Mouse (Mus musculus): ENCODE measurements around the gene H2afj. TPM values are rescaled to one million over a fixed set of nuclear protein-coding genes. Genes with fewer than 3 reads are reported as not detected.

Gene H2afj
- polyA plus RNA-seq, 1 experiment from 2014 or later: 111 TPM

- POLR2A ChIA-PET: no interaction called here
- H3K27me3 ChIP-seq: no peaks in the 10 kb centered on the region
- ATAC-seq: no peak
- no peak for TF ChIP-seq CTCF (IDR thresholded peaks at IDR 0.05)
- CTCF ChIA-PET: interaction anchor here (0.8 to 1.5 kb wide), 6 partner anchors 8 to 125 kb away, joined by 3 to 5 read pairs (median 4); no protein-coding TSS in a partner anchor
- no peak for DNase-seq (ENCODE audit: low read depth, low spot score)
- in situ Hi-C loops (cut with MboI; ENCODE audit: low pct_unique_long_range_greater_than_20kb): loop anchor here (10.0 kb wide), 1 partner anchor 320 kb away; the partner anchor contains the start of gene Rerg
Measured at GRCm38 (mm10) chr6:136855183-136855582, 47.1 kb downstream of the H2afj start.

DNA sequence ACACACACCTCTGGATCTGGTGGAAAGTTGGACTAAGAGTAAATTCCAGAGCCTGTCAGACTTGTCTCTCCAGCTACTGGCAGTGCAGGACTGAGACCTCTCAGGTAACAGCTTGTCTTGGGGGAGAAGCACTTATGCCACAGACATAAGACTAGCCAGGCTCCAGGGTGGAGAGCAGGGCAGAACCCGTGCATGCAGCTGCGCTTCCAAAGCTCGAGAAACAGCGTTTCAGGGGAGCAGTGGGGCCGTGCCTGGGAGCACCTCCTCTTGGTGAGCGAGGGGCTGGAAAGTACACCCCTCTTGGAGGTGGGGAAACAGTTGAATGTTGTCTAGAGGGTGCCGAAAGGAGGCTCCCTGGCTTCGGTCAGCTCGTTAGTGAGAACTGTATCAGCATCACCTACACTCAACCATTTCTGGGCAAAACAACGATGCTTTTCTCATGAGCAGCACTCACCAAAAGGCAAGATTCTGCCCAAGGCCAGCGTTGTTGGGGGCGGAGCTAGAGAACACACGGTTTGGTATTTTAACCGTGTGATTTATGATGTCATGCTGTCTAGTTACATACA is 48.1 kb downstream of the H2afj start:
- no peak for DNase-seq (ENCODE audit: low read depth, low spot score)
- no peak for TF ChIP-seq CTCF (IDR thresholded peaks at IDR 0.05)
- in situ Hi-C loops (cut with MboI; ENCODE audit: low pct_unique_long_range_greater_than_20kb): loop anchor here (10.0 kb wide), 1 partner anchor 319 kb away; the partner anchor contains the start of gene Rerg
- H3K27me3 ChIP-seq: no peaks in the 10 kb centered on the region
- CTCF ChIA-PET: interaction anchor here (0.8 to 1.7 kb wide), 6 partner anchors 10 to 124 kb away, joined by 3 to 5 read pairs (median 4); no protein-coding TSS in a partner anchor
- POLR2A ChIA-PET: interaction anchor here (0.6 kb wide), 1 partner anchor 111 kb away, joined by 3 read pairs; no protein-coding TSS in a partner anchor
- no peak for ATAC-seq

GRCm38 (mm10) chr6:136857186-136857872 is 49.3 kb downstream of the H2afj start, which contains the start of gene Art4:
Gene Art4 (minus strand): TSS chr6:136857733.
- DNase-seq (ENCODE audit: low read depth, low spot score): no peak

DNA sequence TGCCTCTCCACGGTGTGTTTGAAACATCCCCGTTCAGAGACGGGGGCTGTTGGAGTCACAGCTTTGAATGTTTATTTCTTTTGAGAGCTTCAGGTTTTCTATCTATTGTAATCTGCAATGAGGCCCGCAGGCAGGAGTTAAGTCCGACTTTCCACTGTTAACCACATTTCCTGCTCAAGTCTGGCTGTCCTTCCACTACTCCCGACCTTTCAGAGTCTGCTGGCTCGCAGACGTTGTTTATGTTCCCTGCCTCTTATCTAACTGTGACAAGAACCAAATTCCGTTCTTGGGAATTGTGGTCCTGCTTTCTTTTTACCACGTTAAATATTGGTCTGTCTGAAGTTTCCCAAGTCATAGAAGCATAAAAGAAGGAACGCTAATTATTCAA is 49.8 kb downstream of the H2afj start:
- POLR2A ChIA-PET: no interaction called here
- in situ Hi-C loops (cut with MboI; ENCODE audit: low pct_unique_long_range_greater_than_20kb): loop anchor here (10.0 kb wide), 1 partner anchor 317 kb away; the partner anchor contains the start of gene Rerg
- no peaks in the 10 kb centered on the region for H3K27me3 ChIP-seq
- DNase-seq (ENCODE audit: low read depth, low spot score): no peak
- TF ChIP-seq CTCF (IDR thresholded peaks at IDR 0.05): no peak
- ATAC-seq: no peak
- CTCF ChIA-PET: no interaction called here

More at GRCm38 (mm10) chr6:136857186-136857872, 49.3 kb downstream of the H2afj start, which contains the start of gene Art4:
- ChIA-PET CTCF (interaction anchor here (1.2 to 1.7 kb wide), 3 partner anchors 8 to 102 kb away, joined by 3 to 5 read pairs (median 3); no protein-coding TSS in a partner anchor), POLR2A (interaction anchor here (0.5 kb wide), 1 partner anchor 190 kb away, joined by 5 read pairs; no protein-coding TSS in a partner anchor)
- in situ Hi-C loops (cut with MboI; ENCODE audit: low pct_unique_long_range_greater_than_20kb): loop anchor here (10.0 kb wide), 1 partner anchor 317 kb away; the partner anchor contains the start of gene Rerg
- no peak for TF ChIP-seq CTCF (IDR thresholded peaks at IDR 0.05)
- H3K27me3 ChIP-seq: no peaks in the 10 kb centered on the region
- ATAC-seq: no peak

DNA sequence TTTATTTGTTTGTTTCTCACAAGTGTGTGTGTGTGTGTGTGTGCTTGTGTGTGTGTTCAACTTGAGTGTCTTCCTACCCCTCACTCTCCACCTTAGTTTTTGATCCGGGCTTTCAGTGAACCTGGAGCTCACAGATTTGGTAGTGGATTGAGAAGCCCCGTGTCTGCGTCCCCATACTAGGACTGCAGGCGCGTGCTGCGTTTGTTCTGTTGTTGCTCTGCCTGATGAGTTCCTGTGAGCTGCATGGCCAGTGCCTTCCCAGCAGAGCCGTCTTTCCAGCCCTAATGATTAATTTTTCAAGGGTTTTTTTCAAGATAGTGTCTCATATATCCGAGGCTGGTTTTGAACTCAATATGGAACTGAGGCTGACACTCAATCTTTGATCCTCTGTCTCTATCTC is 50.4 kb downstream of the H2afj start:
- H3K27me3 ChIP-seq: no peaks in the 10 kb centered on the region
- CTCF ChIA-PET: interaction anchor here (4.3 kb wide), 1 partner anchor 111 kb away, joined by 35 read pairs; no protein-coding TSS in a partner anchor
- in situ Hi-C loops (cut with MboI; ENCODE audit: low pct_unique_long_range_greater_than_20kb): loop anchor here (10.0 kb wide), 1 partner anchor 316 kb away; the partner anchor contains the start of gene Rerg
- ATAC-seq (no peak), DNase-seq (ENCODE audit: low read depth, low spot score) (no peak)
- TF ChIP-seq CTCF (IDR thresholded peaks at IDR 0.05): no peak
- POLR2A ChIA-PET: no interaction called here

Other genes with a start within 250 kb of the H2afj start
- gene Plbd1, start 146.3 kb upstream of the H2afj start, polyA plus RNA-seq (2021): not detected
- gene Gucy2c, start 26.5 kb upstream of the H2afj start, polyA plus RNA-seq (2021): 0.01 TPM
- 0.05 TPM for gene Hist4h4, start 3.8 kb upstream of the H2afj start, polyA plus RNA-seq (2021)
- 1.1 TPM for gene BC049715, start 19.4 kb downstream of the H2afj start, polyA plus RNA-seq (2021)
- 67.7 TPM for gene Wbp11, start 20.0 kb downstream of the H2afj start, polyA plus RNA-seq (2021)
- 0.24 TPM for gene Smco3, start 27.2 kb downstream of the H2afj start, polyA plus RNA-seq (2021)
- gene Art4, start 49.5 kb downstream of the H2afj start, polyA plus RNA-seq (2021): not detected
- 0.68 TPM for gene Mgp, start 67.6 kb downstream of the H2afj start, polyA plus RNA-seq (2021)
- gene Erp27, start 113.9 kb downstream of the H2afj start, polyA plus RNA-seq (2021): 0.30 TPM
- gene Pde6h, start 115.6 kb downstream of the H2afj start, polyA plus RNA-seq (2021): 1.3 TPM
- 11.6 TPM for gene Arhgdib, start 133.7 kb downstream of the H2afj start, polyA plus RNA-seq (2021)